Mouse (Mus musculus) 3T3-L1 (cell line): ENCODE measurements around the gene Egfl8.

ENCODE experiments used
- DNase-seq: peaks from one replicate; pipeline ENCODE4 v3.0.0-alpha.2; 2015; ENCODE audit warnings: low read depth, low spot score

Egfl8 gene

GRCm38 (mm10) chr17:34627943-34628643, 12.3 kb upstream of the Egfl8 start, which contains the start of gene Ppt2:
TSS of gene Ppt2 (minus strand) at chr17:34628510.
- peak; percentile 45 for DNase-seq

- DNase-seq = peak; percentile 91
Observed at GRCm38 (mm10) chr17:34627093-34627942, 11.5 kb upstream of the Egfl8 start.

- DNase-seq = peak; percentile 72
Observed at GRCm38 (mm10) chr17:34626773-34627092, 11.0 kb upstream of the Egfl8 start.

GRCm38 (mm10) chr17:34626062-34626772, 10.4 kb upstream of the Egfl8 start:
- DNase-seq = no peak

DNA sequence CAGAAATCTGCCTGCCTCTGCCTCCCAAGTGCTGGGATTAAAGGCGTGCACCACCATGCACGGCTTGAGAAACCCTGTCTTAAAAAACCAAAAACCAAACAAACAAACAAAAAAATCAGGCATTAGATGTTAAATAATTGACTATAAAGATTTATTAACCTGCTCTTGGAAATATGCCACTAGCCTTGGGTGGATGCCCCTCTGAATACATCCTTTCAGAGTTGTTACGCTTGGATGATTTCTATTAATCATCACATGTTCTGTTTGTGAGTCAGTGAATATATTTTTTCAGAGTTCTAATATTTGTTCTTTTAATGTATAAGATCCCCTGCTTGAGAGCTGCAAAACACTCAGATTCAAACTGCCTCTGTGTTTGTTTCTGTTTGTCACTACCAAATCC, 9.2 kb upstream of the Egfl8 start:
- DNase-seq = no peak

DNA sequence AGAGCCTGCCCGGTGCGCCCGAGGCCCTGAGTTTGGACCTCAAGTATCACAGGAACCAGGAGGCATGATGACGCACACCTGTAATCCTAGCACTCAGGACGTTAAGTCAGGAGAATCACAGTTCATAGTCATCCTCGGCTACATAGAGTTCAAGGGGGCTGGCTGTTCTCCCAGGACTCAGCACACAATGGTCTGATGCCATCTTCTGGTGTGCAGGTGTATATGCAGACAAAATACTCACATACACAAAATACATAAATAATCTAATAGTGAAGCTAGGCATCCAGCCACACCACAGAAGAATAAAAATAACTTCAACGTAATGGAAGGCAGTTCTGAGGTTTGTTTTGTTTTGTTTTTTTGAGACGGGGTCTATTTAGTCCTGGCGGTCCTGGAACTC, 7.4 kb upstream of the Egfl8 start:
- no peak for DNase-seq

GRCm38 (mm10) chr17:34621006-34621405, 5.2 kb upstream of the Egfl8 start:
- DNase-seq = no peak

DNA sequence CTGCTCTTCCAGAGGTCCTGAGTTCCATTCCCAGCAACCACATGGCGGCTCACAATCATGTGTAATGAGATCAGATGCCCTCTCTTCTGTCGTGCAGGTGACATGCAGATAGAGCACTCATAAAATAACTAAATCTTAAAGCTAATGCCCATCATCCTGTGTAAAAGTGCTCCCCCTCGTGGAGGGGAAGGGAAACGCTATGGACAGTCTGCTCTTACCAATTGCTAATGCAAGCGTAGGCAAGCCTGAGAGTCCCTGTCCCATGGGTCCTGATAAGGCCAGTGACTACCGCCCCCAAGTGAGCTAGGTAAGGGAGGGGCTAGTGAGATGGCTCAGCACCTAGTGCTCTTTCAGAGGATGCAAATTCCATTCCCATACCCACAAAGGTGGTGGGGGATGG, 3.2 kb upstream of the Egfl8 start:
- peak; percentile 86 for DNase-seq

GRCm38 (mm10) chr17:34613830-34614229, 1.9 kb downstream of the Egfl8 start:
- no peak for DNase-seq

DNA sequence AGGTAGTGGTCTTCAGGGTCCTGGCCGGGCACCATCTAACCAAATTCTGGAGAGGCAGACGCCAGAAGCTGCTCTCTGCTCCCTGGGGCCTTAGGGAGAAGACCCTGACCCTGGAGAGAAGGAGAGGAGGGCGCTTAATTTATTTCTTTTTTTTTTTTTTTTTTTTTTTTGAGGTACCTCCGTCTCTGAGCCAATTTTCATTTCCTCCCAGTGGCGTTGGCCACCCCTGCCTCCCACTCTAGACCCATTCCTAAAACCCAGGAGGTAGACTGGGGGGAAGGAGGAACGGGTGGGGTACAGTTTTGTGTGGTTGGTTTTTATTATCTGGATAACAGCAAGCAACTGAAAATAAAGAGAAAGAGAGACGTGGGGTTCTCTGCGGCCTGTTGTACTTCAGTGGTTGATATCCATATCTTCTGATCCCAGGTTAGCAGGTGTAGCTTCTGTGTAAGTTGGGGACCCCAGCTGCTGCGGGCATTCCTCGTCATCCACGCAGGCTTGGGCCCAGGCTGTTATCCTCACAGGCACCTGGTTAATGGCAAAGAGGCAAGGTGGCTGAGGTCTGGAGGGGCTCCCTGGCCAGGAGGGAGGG, 2.6 kb downstream of the Egfl8 start:
- no peak for DNase-seq

GRCm38 (mm10) chr17:34611050-34611449, 4.7 kb downstream of the Egfl8 start:
- DNase-seq = no peak

DNA sequence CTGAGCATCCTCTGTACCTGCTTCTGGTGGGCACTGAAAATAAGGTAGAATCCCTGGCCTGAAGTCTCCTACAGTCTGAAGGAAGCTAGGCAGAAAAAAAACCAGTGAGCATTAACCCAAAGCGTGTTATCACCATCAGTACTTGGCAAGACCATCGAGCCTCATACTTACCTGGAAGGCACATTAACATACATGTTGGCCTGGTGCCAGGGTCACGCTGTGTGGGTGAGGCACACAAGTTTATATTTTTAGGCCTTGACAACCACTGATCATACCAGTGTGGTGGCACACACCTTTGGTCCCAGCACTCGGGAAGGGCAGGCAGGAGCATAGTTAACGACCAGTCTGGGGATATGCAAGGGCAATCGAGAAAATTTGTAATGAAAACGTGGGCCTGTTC, 7.8 kb downstream of the Egfl8 start:
- DNase-seq = no peak

GRCm38 (mm10) chr17:34606186-34607039, 9.4 kb downstream of the Egfl8 start:
- peak; percentile 49 for DNase-seq

GRCm38 (mm10) chr17:34605609-34606008, 10.2 kb downstream of the Egfl8 start:
- DNase-seq = peak; percentile 93

- peak; percentile 49 for DNase-seq
Observed at GRCm38 (mm10) chr17:34604511-34605237, 11.1 kb downstream of the Egfl8 start.

DNA sequence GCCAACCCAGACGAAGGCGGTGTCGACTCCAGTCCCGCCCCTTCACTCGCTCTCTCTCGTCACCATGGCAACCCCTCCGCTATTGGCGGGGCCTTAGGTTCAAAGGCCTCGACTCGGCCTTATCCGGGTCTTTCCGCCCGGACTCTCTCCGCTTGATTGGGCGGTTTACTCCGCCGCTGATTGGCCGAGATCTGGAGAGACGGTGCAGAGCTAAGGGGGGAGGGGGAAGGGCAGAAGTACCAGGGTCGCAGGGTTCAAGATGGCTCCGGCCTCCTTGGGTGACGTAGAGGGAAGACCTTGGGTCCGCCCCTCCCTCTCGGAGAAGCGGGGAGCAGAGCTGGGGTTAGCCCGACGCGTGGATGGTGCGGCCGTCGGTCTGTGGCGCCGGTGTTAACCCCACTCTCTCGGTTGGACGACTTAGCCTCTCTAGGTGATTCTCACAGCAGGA, 11.7 kb downstream of the Egfl8 start, which contains the start of gene Agpat1:
Gene Agpat1 (plus strand): TSS at position 202 of the 448 bp plus-strand sequence.
- peak; percentile 99 for DNase-seq

DNA sequence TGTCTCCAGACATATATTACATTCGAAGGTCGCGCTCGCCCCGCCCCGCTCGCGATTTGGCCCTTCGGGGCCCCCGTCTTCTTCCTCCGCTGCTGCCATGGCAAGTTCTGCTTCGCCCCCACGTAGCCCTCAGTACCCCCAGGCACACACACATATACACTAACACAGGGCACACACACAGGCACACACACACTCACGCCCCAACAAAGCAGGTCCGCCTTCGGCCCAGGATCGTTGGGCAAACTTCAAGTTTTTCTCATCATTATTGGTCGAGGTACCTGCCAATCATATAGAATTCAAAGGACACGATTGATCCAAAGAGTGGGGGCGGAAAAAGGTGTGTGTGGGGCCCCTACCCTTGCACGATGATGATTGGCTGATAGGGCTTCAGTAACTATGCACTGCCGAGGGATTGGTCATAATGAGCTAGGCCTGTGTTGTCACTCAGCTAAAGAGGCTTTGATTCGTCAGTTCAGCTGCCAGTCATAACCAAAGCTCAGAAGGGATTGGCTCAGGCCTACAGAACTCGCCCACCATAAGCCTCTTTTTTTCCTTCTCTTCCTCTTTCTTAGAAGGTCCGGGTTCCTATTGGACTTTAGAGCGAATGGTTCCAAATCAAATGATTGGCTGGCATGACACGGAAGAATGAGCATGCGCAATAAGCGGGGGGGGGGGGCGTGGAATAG, 12.3 kb downstream of the Egfl8 start, which contains the start of gene Rnf5:
Gene Rnf5 (minus strand): TSS at position 316 of the 686 bp plus-strand sequence.
- peak; percentile 100 for DNase-seq

DNA sequence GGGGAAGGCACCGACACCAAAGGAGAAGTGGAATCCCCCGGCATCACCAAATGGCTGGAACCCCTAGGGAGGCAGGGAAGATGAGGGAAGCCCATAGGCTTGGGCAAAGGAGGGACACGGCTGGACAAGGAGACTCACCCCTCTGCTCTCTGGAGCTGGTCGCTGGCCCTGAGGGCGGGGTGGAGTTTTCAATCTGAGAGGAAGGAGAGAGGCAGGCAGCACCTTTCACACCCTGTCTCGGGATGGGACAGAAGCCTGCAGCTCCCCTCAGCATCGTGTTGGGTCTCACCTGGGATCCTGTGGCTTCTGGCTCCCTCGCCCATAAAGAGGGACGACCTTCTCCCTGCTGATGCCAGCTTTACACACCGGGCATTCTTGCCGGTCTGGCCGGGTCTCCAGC, 14.0 kb downstream of the Egfl8 start:
- no peak for DNase-seq

GRCm38 (mm10) chr17:34599891-34600290, 15.9 kb downstream of the Egfl8 start:
- no peak for DNase-seq
